In genomic region chr12:84416834-84417604, GRCm38 (mm10) we compare ENCODE assay signal across 8 mouse cellular contexts. TPM values are rescaled to one million over a fixed set of nuclear protein-coding genes. Genes with fewer than 3 reads are reported as not detected.
DNase-seq lines count a peak whose midpoint lies in the region; ATAC-seq lines count a peak whose summit lies in the region.

Gene Rnf113a2 (plus strand): TSS chr12:84417196.

- peak within 1 kb of the TSS; percentile 56 for H3K4me3 ChIP-seq in hindbrain, embryonic 12.5 days

- H3K27me3 ChIP-seq in hindbrain, embryonic 12.5 days = no peaks in the 10 kb centered on the region

- WGBS in hindbrain, embryonic 12.5 days = 3% methylated on average over 50 of the region's 50 CpGs

- no peaks in the 10 kb centered on the region for H3K36me3 ChIP-seq in hindbrain, embryonic 12.5 days

- peak; percentile 93 for DNase-seq in NIH3T3 (ENCODE audit: low read depth)
- peak; percentile 92 to 94 for DNase-seq in cerebellum, postnatal 10 days
- peak; percentile 79 to 81 for DNase-seq in frontal cortex, postnatal 10 days (ENCODE audit: low spot score in 2 of 2)
- peak; percentile 83 to 86 for DNase-seq in layer of hippocampus, postnatal 14 days (ENCODE audit: low spot score in 2 of 2)
- DNase-seq in lung, postnatal 10 days = peak; percentile 88
- DNase-seq in ovary, postnatal 14 days (ENCODE audit: low spot score) = peak; percentile 65
- peak; percentile 79 to 86 for DNase-seq in thymus, postnatal 10 days (ENCODE audit: low spot score in 2 of 2)

- peaks cover 3% of the 10 kb centered on the region; the same call in 1 of the 2 replicates for H3K4me1 ChIP-seq in hindbrain, embryonic 12.5 days

- peak within 1 kb of the TSS; percentile 66 for H3K9ac ChIP-seq in hindbrain, embryonic 12.5 days

- H3K9me3 ChIP-seq in hindbrain, embryonic 12.5 days (replicated peaks) = no peaks in the 10 kb centered on the region

- H3K4me2 ChIP-seq in hindbrain, embryonic 12.5 days (replicated peaks) = peak within 1 kb of the TSS; percentile 69

- peak within 1 kb of the TSS; percentile 67; the same call in 1 of the 2 replicates for H3K27ac ChIP-seq in hindbrain, embryonic 12.5 days

- ATAC-seq in hindbrain, embryonic 12.5 days (ENCODE audit: low FRiP score) = peak; percentile 89

RNA-seq across cellular contexts. Expression of gene Rnf113a2, which starts in this region (rescaled TPM):
- 29.2 and 29.9 TPM in 2 replicates for polyA plus RNA-seq in hindbrain, embryonic 12.5 days (2016; fragmentation: Nextera tagmentation; extraction: Ambion mirVana)
- total RNA-seq in layer of hippocampus, postnatal 14 days (2021) = 10 to 100 TPM; 12.1 to 12.2 TPM

Comparison
In these comparisons a context has a peak if more than half of its experiments do, and no peak if none do; other contexts are left out.
1. Peak in every context shown above with its lines: DNase-seq, ATAC-seq, H3K4me3 ChIP-seq and H3K27ac ChIP-seq.